Mouse (Mus musculus): Measurements from ENCODE around the gene Mst1. TPM values are rescaled to one million over a fixed set of nuclear protein-coding genes. Genes with fewer than 3 reads are reported as not detected.

The Mst1 gene
- polyA plus RNA-seq, 1 experiment from 2014 or later, result 0.41 TPM

DNA sequence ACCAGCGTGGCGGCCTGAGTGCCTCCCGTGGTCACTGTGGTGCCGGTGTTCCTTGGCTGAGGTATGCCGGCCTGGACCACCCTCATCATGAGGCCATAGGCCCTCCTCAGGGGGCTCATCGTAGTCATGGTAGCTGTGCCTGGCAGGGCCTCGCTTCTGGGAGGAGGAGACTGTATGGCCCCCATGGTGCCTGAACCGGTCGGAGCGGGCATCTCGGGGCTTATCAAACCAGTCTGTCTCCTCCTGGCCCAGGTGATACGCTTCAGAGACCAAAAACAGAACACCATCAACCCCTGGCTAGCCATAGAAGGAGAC, 25.3 kb downstream of the Mst1 start:
- WGBS, result 86% methylated on average over 12 of the region's 12 CpGs
- no peak overlapping the region for H3K27ac ChIP-seq (ENCODE audit: low read length)
- H3K36me3 ChIP-seq (ENCODE audit: control insufficient read depth, insufficient read depth, low read length), result no peaks in the 10 kb centered on the region
- H3K4me1 ChIP-seq (replicated peaks; ENCODE audit: control insufficient read depth, insufficient read depth, low read length), result peaks cover 2% of the 10 kb centered on the region
- no peak for ATAC-seq (ENCODE audit: low read depth)
- H3K4me3 ChIP-seq (ENCODE audit: low read length), result no peak overlapping the region
- no peak overlapping the region for H3K9ac ChIP-seq (ENCODE audit: low read length)
- no peaks in the 10 kb centered on the region for H3K27me3 ChIP-seq (ENCODE audit: control insufficient read depth, insufficient read depth, low read depth, low read length)
- H3K4me2 ChIP-seq (ENCODE audit: low read depth, low read length), result no peak overlapping the region
- no peaks in the 10 kb centered on the region for H3K9me3 ChIP-seq (ENCODE audit: control insufficient read depth, low read length)

- Histone ChIP-seq H3K4me3 (ENCODE audit: low read length) (no peak overlapping the region), H3K4me1 (replicated peaks; ENCODE audit: control insufficient read depth, insufficient read depth, low read length) (peaks cover 8% of the 10 kb centered on the region), H3K4me2 (ENCODE audit: low read depth, low read length) (no peak overlapping the region), H3K9me3 (ENCODE audit: control insufficient read depth, low read length) (no peaks in the 10 kb centered on the region), H3K9ac (ENCODE audit: low read length) (no peak overlapping the region), H3K36me3 (ENCODE audit: control insufficient read depth, insufficient read depth, low read length) (no peaks in the 10 kb centered on the region), H3K27me3 (ENCODE audit: control insufficient read depth, insufficient read depth, low read depth, low read length) (no peaks in the 10 kb centered on the region), H3K27ac (ENCODE audit: low read length) (no peak overlapping the region)
- no peak for ATAC-seq (ENCODE audit: low read depth)
- 89% methylated on average over 23 of the region's 23 CpGs for WGBS
These were observed 25.9 kb downstream of the Mst1 start for GRCm38 (mm10) chr9:108106090-108106489.

- Histone ChIP-seq H3K36me3 (ENCODE audit: control insufficient read depth, insufficient read depth, low read length) (no peaks in the 10 kb centered on the region), H3K9me3 (ENCODE audit: control insufficient read depth, low read length) (no peaks in the 10 kb centered on the region), H3K4me1 (replicated peaks; ENCODE audit: control insufficient read depth, insufficient read depth, low read length) (peaks cover 10% of the 10 kb centered on the region), H3K27ac (ENCODE audit: low read length) (no peak overlapping the region), H3K4me3 (ENCODE audit: low read length) (no peak overlapping the region), H3K27me3 (ENCODE audit: control insufficient read depth, insufficient read depth, low read depth, low read length) (no peaks in the 10 kb centered on the region; the same call in 1 of the 2 replicates), H3K4me2 (ENCODE audit: low read depth, low read length) (no peak overlapping the region), H3K9ac (ENCODE audit: low read length) (no peak overlapping the region)
- no peak for ATAC-seq (ENCODE audit: low read depth)
- WGBS, result 89% methylated on average over 16 of the region's 16 CpGs
These were observed 27.6 kb downstream of the Mst1 start for GRCm38 (mm10) chr9:108107867-108108266.

DNA sequence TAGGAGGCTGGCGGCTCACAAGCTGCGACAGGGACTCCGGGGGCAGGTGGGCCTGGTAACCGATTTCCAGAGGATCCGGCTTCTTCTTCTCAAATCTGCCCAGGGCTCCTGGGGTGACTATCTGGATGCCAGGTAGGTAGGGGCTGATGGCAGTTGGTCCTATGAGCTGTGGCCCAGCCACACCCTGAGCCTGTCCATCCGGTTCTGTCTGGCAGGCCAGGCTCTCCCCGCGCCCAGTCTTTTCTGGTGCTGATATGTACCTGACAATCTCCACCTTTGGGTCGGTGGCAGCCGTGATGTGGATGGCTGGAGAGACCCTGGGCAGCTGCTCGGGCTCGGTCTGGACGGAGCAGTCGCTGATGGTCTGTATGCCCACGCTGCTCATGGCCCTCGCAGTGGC, 29.9 kb downstream of the Mst1 start:
- H3K4me1 ChIP-seq (replicated peaks; ENCODE audit: control insufficient read depth, insufficient read depth, low read length), result peaks cover 10% of the 10 kb centered on the region
- peak overlapping the region; percentile 11; the same call in 1 of the 2 replicates for H3K9ac ChIP-seq (ENCODE audit: low read length)
- H3K9me3 ChIP-seq (ENCODE audit: control insufficient read depth, low read length), result no peaks in the 10 kb centered on the region
- peaks cover 2% of the 10 kb centered on the region; the same call in 1 of the 2 replicates for H3K27me3 ChIP-seq (ENCODE audit: control insufficient read depth, insufficient read depth, low read depth, low read length)
- no peak overlapping the region for H3K27ac ChIP-seq (ENCODE audit: low read length)
- ATAC-seq (ENCODE audit: low read depth), result no peak
- no peaks in the 10 kb centered on the region for H3K36me3 ChIP-seq (ENCODE audit: control insufficient read depth, insufficient read depth, low read length)
- peak overlapping the region; percentile 67 for H3K4me2 ChIP-seq (ENCODE audit: low read depth, low read length)
- WGBS, result 75% methylated on average over 16 of the region's 16 CpGs
- no peak overlapping the region for H3K4me3 ChIP-seq (ENCODE audit: low read length)

GRCm38 (mm10) chr9:108111101-108111592, 30.9 kb downstream of the Mst1 start:
- peaks cover 2% of the 10 kb centered on the region; the same call in 1 of the 2 replicates for H3K27me3 ChIP-seq (ENCODE audit: control insufficient read depth, insufficient read depth, low read depth, low read length)
- peak overlapping the region; percentile 41 for H3K4me3 ChIP-seq (ENCODE audit: low read length)
- peak overlapping the region; percentile 67 for H3K4me2 ChIP-seq (ENCODE audit: low read depth, low read length)
- 3% methylated on average over 22 of the region's 22 CpGs for WGBS
- peak overlapping the region; percentile 57 for H3K9ac ChIP-seq (ENCODE audit: low read length)
- H3K9me3 ChIP-seq (ENCODE audit: control insufficient read depth, low read length), result no peaks in the 10 kb centered on the region
- H3K4me1 ChIP-seq (replicated peaks; ENCODE audit: control insufficient read depth, insufficient read depth, low read length), result peaks cover 10% of the 10 kb centered on the region
- no peaks in the 10 kb centered on the region for H3K36me3 ChIP-seq (ENCODE audit: control insufficient read depth, insufficient read depth, low read length)
- H3K27ac ChIP-seq (ENCODE audit: low read length), result no peak overlapping the region; the same call in 1 of the 2 replicates
- ATAC-seq (ENCODE audit: low read depth), result 0 out of 2 replicates have a peak, but pooled peaks have one; percentile 8

DNA sequence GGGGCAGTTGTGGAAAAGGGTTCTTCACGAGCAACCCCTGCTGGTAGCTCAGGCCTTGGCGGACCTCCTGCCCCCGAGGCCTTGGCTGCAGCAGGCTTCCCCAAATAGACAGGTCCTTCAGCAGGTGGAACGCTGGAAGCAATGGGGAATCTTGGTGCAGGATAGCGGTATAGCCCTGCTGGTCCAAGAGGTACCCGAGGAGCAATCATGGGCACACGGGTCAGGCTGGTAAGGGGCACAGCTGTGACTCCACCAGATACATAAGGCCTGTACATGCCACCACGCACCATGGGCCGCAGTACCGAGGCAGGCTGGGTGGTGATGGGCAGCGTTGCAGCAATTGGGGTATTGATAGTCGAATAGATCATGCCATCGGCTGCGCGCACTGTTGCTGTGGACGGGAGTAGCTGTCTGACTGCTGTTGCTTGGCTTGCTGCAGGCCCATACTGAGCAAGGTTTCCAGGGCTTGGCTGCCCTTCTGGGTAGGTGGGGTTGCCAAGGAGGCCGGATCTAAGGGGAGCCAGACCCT, 31.4 kb downstream of the Mst1 start:
- H3K27me3 ChIP-seq (ENCODE audit: control insufficient read depth, insufficient read depth, low read depth, low read length), result peaks cover 2% of the 10 kb centered on the region; the same call in 1 of the 2 replicates
- peak overlapping the region; percentile 67 for H3K4me2 ChIP-seq (ENCODE audit: low read depth, low read length)
- peaks cover 10% of the 10 kb centered on the region for H3K4me1 ChIP-seq (replicated peaks; ENCODE audit: control insufficient read depth, insufficient read depth, low read length)
- ATAC-seq (ENCODE audit: low read depth), result no peak
- H3K9ac ChIP-seq (ENCODE audit: low read length), result peak overlapping the region; percentile 57; the same call in 1 of the 2 replicates
- 68% methylated on average over 17 of the region's 17 CpGs for WGBS
- no peaks in the 10 kb centered on the region for H3K9me3 ChIP-seq (ENCODE audit: control insufficient read depth, low read length)
- peak overlapping the region; percentile 41 for H3K4me3 ChIP-seq (ENCODE audit: low read length)
- no peak overlapping the region for H3K27ac ChIP-seq (ENCODE audit: low read length)
- H3K36me3 ChIP-seq (ENCODE audit: control insufficient read depth, insufficient read depth, low read length), result no peaks in the 10 kb centered on the region

- no peak overlapping the region for H3K4me2 ChIP-seq (ENCODE audit: low read depth, low read length)
- H3K27me3 ChIP-seq (ENCODE audit: control insufficient read depth, insufficient read depth, low read depth, low read length), result peaks cover 2% of the 10 kb centered on the region; the same call in 1 of the 2 replicates
- no peaks in the 10 kb centered on the region for H3K9me3 ChIP-seq (ENCODE audit: control insufficient read depth, low read length)
- no peak overlapping the region for H3K27ac ChIP-seq (ENCODE audit: low read length)
- no peak overlapping the region for H3K4me3 ChIP-seq (ENCODE audit: low read length)
- whole genome bisulfite sequencing, result 91% methylated on average over 18 of the region's 18 CpGs
- H3K36me3 ChIP-seq (ENCODE audit: control insufficient read depth, insufficient read depth, low read length), result no peaks in the 10 kb centered on the region
- peaks cover 10% of the 10 kb centered on the region for H3K4me1 ChIP-seq (replicated peaks; ENCODE audit: control insufficient read depth, insufficient read depth, low read length)
- ATAC-seq (ENCODE audit: low read depth), result no peak
- H3K9ac ChIP-seq (ENCODE audit: low read length), result no peak overlapping the region
These were observed 32.6 kb downstream of the Mst1 start for GRCm38 (mm10) chr9:108112719-108113340.

DNA sequence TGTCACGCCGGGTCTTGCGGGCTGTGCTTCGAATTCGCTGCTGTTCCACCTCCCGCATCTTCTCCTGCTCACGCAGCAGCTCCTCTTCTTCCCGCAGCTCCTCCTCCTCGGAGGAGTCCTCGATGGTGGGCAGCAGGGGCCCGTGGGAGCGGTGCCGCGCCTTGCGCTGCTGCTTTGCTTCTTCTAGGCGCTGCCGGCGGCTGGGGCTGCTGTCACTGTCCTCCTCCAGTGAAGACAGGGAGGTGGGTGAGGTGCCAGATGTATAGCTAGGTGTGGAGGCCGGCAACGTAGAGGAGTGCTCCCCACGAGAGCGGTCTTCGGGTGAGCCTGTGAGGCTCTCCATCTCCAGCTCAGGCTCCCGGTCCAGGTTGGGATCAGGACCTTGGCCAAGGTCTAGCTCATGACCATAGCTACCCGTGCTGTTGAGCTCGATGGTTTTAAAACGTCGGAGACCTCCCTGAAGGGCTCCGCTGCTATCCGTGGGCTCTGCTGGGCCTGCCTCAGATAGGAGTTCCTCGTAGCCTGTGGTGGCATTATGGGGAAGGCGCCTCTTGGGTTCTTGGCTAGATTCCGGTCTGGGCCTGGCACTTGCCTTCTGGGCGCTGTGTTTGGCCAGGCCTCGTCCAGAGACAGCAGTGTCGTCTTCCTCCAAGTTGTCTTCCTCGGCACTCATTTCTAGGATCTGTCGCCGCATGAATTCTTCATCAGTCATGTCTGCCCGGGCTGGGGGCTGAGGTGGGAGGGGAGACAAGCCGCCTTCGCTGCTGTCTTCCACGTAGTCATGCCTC, 35.2 kb downstream of the Mst1 start:
- Histone ChIP-seq H3K4me3 (ENCODE audit: low read length) (no peak overlapping the region), H3K9me3 (ENCODE audit: control insufficient read depth, low read length) (no peaks in the 10 kb centered on the region), H3K27me3 (ENCODE audit: control insufficient read depth, insufficient read depth, low read depth, low read length) (peaks cover 2% of the 10 kb centered on the region; the same call in 1 of the 2 replicates), H3K27ac (ENCODE audit: low read length) (no peak overlapping the region), H3K9ac (ENCODE audit: low read length) (no peak overlapping the region), H3K4me2 (ENCODE audit: low read depth, low read length) (no peak overlapping the region), H3K4me1 (replicated peaks; ENCODE audit: control insufficient read depth, insufficient read depth, low read length) (peaks cover 12% of the 10 kb centered on the region), H3K36me3 (ENCODE audit: control insufficient read depth, insufficient read depth, low read length) (no peaks in the 10 kb centered on the region)
- WGBS, result 57% methylated on average over 43 of the region's 43 CpGs
- no peak for ATAC-seq (ENCODE audit: low read depth)

GRCm38 (mm10) chr9:108117143-108117542, 36.9 kb downstream of the Mst1 start:
- Histone ChIP-seq H3K4me1 (replicated peaks; ENCODE audit: control insufficient read depth, insufficient read depth, low read length) (peaks cover 3% of the 10 kb centered on the region), H3K4me3 (ENCODE audit: low read length) (no peak overlapping the region), H3K9ac (ENCODE audit: low read length) (no peak overlapping the region), H3K36me3 (ENCODE audit: control insufficient read depth, insufficient read depth, low read length) (no peaks in the 10 kb centered on the region), H3K27ac (ENCODE audit: low read length) (no peak overlapping the region), H3K27me3 (ENCODE audit: control insufficient read depth, insufficient read depth, low read depth, low read length) (peaks cover 2% of the 10 kb centered on the region; the same call in 1 of the 2 replicates), H3K4me2 (ENCODE audit: low read depth, low read length) (no peak overlapping the region), H3K9me3 (ENCODE audit: control insufficient read depth, low read length) (no peaks in the 10 kb centered on the region)
- no peak for ATAC-seq (ENCODE audit: low read depth)
- 53% methylated on average over 4 of the region's 4 CpGs for WGBS

All from lung, embryonic 16.5 days (tissue).